Mouse (Mus musculus) retina, adult 2 months (tissue): ENCODE data around the gene Hist1h3e.
"Not testable (repeated sequence)": the region's sequence is repeated elsewhere in the genome, so short reads cannot be mapped to it uniquely, and the experiment has no call there.

ENCODE experiments used
- DNase-seq: peaks from one replicate; pipeline ENCODE4 v3.0.0-alpha.2; 2012; ENCODE audit warnings: low read depth, low spot score

Hist1h3e gene

DNA sequence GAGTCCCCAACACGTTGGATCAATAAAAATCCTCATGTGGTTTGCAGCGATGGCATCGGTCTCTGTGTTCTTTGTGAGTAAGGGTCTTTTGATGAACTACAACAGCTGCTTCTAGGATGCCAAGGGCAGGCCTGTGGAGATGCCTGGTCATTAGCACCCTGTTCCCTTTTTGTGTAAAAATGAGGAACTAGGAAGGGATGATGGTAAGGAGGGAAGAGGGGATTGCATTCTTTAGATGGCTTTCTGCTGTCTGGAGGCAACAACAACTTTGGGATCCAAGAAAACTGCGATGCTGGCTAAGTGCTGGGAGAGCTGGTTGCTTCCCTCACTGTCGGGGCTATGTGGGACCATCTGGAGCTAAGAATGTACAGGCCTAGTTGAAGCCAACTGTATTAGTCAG is 23.9 kb downstream of the Hist1h3e start:
- DNase-seq: no peak

- no peak for DNase-seq
Observed at GRCm38 (mm10) chr13:23537006-23537710, 25.0 kb downstream of the Hist1h3e start.

- no peak for DNase-seq
Observed at GRCm38 (mm10) chr13:23536076-23536822, 25.9 kb downstream of the Hist1h3e start.

- peak; percentile 79 for DNase-seq
Observed at GRCm38 (mm10) chr13:23535137-23536075, 26.8 kb downstream of the Hist1h3e start, which contains the start of gene Hist1h3g. Gene Hist1h3g, plus strand, starts transcription at chr13:23535422.

DNA sequence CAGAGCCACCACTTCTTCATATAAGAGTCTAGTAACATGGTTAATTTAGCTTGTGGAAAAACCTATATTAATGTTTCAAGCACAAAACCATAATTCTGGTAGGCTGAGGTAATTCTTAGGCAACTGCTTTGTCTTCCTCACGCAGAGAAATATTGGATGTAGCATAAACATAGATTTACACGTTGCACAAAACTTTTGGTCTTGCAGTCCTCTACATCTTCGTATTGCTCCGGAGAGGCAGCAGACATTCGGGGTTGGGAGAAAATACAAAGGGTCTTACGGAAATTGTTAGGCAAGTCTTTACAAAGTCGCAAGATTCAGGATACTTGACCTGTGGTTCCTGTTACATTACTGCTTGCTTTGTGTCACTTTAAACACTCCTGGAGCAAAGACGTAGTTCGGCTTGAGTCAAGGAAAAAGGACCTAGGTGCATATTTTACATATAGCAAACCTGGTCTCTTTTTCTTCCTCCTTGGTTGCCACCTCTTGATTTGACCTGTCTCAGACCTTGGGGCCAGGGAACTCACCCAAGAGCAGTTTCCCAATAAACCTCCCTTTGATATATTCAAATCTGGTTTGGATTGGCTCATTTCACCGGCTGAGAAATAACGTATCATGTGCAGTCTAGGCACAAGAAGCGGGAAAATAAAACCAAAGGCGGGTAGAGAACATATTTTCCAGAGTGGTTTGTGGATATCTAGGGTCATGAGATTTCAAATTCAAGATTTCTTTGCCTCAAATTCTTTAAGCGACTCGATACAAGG is 27.6 kb downstream of the Hist1h3e start:
- no peak for DNase-seq

- not testable (repeated sequence) for DNase-seq
Observed at GRCm38 (mm10) chr13:23533560-23534367, 28.4 kb downstream of the Hist1h3e start, which contains the start of gene Hist1h2af. Gene Hist1h2af, plus strand, starts transcription at chr13:23533906.

DNA sequence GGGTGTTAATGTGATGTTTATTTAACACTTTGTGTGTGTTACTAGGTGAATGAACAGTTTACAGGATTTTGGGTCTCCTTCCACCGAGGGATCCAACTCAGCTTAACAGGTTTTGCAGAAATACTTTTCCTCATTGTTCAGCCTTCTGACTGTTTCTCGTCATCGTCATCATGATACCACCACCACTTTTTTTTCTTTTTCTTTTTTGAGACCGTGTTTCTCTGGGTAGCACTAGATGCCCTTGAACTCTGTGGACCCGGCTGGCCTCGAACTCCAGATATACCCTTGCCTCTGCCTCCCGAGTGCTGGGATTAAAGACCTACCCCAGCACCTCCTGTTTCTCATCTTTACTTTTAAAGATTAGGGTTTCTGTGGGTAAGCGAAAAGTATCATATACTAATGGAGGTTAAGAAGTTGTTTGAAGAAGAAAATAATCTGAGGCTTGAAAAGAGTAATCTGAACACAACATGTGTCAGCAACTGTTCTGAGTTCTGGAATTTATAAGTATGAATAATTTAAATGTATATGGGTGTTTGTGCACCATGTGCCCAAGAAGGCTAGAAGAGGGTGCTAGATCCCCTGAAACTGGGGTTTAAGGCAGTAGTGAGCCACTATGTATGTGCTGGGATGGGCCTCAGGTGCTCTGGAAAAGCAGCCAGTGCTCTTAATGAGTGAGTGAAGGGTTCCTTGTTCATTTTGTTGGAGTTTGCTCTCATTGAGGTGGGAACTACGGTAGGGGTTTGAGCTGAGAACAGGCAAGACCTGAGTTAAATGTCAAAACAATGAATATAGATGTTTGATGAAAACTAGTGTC is 29.7 kb downstream of the Hist1h3e start:
- no peak for DNase-seq

GRCm38 (mm10) chr13:23530901-23531875 is 31.0 kb downstream of the Hist1h3e start, which contains the start of gene Hist1h4h:
Gene Hist1h4h, plus strand, starts transcription at chr13:23531050.
- peak; percentile 89 for DNase-seq

- DNase-seq: no peak
Observed at GRCm38 (mm10) chr13:23530181-23530900, 31.8 kb downstream of the Hist1h3e start.

GRCm38 (mm10) chr13:23529480-23530165 is 32.5 kb downstream of the Hist1h3e start:
- DNase-seq: no peak

DNA sequence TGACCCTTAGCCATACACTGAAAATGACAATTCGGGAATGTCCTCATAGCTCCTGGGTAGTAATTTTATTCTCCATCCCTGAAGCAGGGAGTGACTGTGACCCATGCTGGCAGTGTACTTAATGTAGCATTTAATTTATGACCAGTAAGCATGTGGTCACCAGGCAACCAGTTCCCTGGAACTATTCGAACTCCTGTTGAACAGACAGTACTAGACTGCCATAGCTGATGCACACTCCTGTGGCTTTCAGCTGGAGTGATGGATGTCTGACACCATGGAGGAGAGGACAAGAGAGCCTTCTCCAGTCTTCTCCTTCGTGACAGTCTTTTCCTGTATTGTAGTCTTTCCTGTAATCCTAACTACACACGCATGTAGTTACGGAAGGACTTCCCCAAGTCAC is 33.2 kb downstream of the Hist1h3e start:
- no peak for DNase-seq

DNA sequence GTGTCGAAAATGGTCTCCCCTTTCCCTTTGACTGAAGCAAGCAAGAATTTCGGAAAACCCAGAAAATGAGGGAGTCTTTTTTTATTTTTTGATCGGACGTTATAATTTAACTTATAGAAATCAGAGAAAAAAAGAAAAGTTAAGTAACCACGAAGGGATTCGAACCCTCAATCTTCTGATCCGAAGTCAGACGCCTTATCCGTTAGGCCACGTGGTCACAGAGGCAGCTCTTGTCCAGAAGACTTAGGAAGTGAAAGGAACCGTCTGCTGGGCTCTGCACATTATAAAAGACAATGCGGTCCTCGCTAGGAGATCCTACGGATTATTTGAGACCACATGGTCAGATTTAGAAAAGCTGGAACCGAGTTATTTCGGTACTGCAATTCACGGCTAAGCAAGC is 35.9 kb downstream of the Hist1h3e start:
- DNase-seq: peak; percentile 88

GRCm38 (mm10) chr13:23525901-23526300 is 36.3 kb downstream of the Hist1h3e start:
- no peak for DNase-seq

DNA sequence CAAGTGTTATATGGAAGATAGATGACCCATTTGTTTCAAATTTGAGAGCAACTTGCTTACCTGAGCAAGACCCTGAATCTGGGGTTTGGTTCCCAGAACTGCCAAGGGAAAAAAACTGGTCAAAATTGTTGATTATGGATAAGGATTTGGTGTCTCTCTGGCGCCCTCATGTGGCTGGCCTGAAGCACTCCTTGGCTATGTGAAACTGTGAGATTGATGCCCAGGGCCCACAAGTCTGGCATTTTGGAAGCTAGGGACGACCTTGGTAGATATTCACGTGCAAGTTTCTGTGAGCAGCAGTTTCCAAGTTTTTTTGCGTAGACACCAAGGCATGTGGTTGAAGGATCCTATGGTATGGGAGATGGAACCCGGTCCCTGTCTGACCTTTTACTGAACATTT is 37.5 kb downstream of the Hist1h3e start:
- DNase-seq: no peak

GRCm38 (mm10) chr13:23523976-23524375 is 38.2 kb downstream of the Hist1h3e start:
- DNase-seq: no peak

DNA sequence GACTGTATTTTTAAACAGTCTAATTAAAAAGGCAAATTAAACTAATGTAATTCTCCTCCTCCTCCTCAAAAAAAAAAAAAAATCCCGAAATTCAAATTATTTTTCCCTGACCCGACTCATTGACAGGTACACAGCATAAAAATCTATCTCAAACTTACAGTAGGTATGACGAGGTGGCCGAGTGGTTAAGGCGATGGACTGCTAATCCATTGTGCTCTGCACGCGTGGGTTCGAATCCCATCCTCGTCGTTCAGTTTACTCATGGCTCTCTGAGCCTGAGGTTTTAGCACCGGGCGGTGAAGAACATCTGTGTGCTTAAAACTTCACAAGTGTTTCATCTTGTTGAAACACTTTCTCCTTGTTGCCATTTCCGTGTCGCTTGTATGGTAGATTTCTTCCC is 40.5 kb downstream of the Hist1h3e start:
- DNase-seq: no peak

GRCm38 (mm10) chr13:23519416-23519815 is 42.8 kb downstream of the Hist1h3e start:
- no peak for DNase-seq
